Mouse (Mus musculus) CH12.LX (cell line): ENCODE data around the gene Ttc30a1. TPM values are rescaled to one million over a fixed set of nuclear protein-coding genes. Genes with fewer than 3 reads are reported as not detected.

Experiments
- DNase-seq: peaks from one replicate; pipeline ENCODE4 v3.0.0-alpha.2; 2013; ENCODE audit errors: extremely low read depth
- H3K27ac ChIP-seq: 2 replicates; pipeline ENCODE4 v1.5.1; 2012; ENCODE audit warnings: low read depth, mild to moderate bottlenecking, control low read depth, moderate library complexity; ENCODE audit not compliant: insufficient read depth
- H3K27me3 ChIP-seq: replicated peaks from 2 replicates; pipeline ENCODE3; 2012; ENCODE audit warnings: inconsistent platforms
- H3K36me3 ChIP-seq, 2 experiments: replicated peaks in 1 of 2; 2 replicates each; pipeline versions ENCODE3 to v1.6.1; 2012; ENCODE audit warnings: inconsistent platforms in 1 of 2, low read length in 1 of 2, mild to moderate bottlenecking in 1 of 2, mixed read lengths in 1 of 2, moderate library complexity in 1 of 2; ENCODE audit not compliant: control insufficient read depth in 1 of 2, insufficient read depth in 1 of 2
- H3K4me1 ChIP-seq, 2 experiments: 2 replicates each; pipeline ENCODE4 v1.6.1; 2012; ENCODE audit warnings: inconsistent platforms in 1 of 2, moderate library complexity in 1 of 2; ENCODE audit not compliant: insufficient read depth in 2 of 2, control insufficient read depth in 1 of 2
- H3K4me2 ChIP-seq: 2 replicates; pipeline ENCODE4 v1.6.1; 2012; ENCODE audit warnings: low read depth, mild to moderate bottlenecking, control low read depth; ENCODE audit not compliant: poor library complexity, insufficient read depth, severe bottlenecking
- H3K4me3 ChIP-seq, 3 experiments: fragments of 150-350 bp in 1 of 3; sonication (generic) in 1 of 3; replicated peaks in 1 of 3; 2 replicates each; pipeline versions ENCODE3 to v1.5.1; 2011 to 2012; ENCODE audit warnings: low read depth in 2 of 3, low read length in 2 of 3, mild to moderate bottlenecking in 2 of 3, moderate library complexity in 2 of 3, control low read depth in 1 of 3, improper control_type of control experiment in 1 of 3, inconsistent platforms in 1 of 3, mixed read lengths in 1 of 3; ENCODE audit not compliant: poor library complexity in 1 of 3
- H3K79me2 ChIP-seq: replicated peaks from 2 replicates; pipeline ENCODE4 v1.6.1; 2012; ENCODE audit warnings: mild to moderate bottlenecking, moderate library complexity; ENCODE audit not compliant: control insufficient read depth, poor library complexity, insufficient read depth, severe bottlenecking; ENCODE audit errors: extremely low read depth
- H3K9ac ChIP-seq: 2 replicates; pipeline ENCODE4 v1.6.1; 2012; ENCODE audit warnings: low read depth, mild to moderate bottlenecking, control low read depth, moderate library complexity; ENCODE audit not compliant: insufficient read depth
- H3K9me3 ChIP-seq: replicated peaks from 2 replicates; pipeline ENCODE3; 2012; ENCODE audit warnings: low read length, inconsistent platforms, mixed read lengths
- CHD2 ChIP-seq: IDR thresholded peaks from 2 replicates; pipeline ENCODE4 v1.6.1; 2011; ENCODE audit warnings: low read length, improper control_type of control experiment
- CTCF ChIP-seq, 2 experiments: IDR thresholded peaks in 1 of 2; conservative IDR thresholded peaks in 1 of 2; 2 replicates each; pipeline ENCODE4 v1.5.1; 2011 to 2012; ENCODE audit warnings: low read depth in 2 of 2, low read length in 2 of 2, improper control_type of control experiment in 1 of 2, inconsistent platforms in 1 of 2, mild to moderate bottlenecking in 1 of 2, moderate library complexity in 1 of 2
- E2F4 ChIP-seq: IDR thresholded peaks from 2 replicates; pipeline ENCODE4 v1.6.1; 2011; ENCODE audit warnings: low read depth, low read length, improper control_type of control experiment; ENCODE audit not compliant: insufficient replicate concordance
- ETS1 ChIP-seq: conservative IDR thresholded peaks from 2 replicates; pipeline ENCODE4 v1.6.1; 2012; ENCODE audit warnings: low read depth, mild to moderate bottlenecking, inconsistent platforms, low read length, improper control_type of control experiment, moderate library complexity
- GABPA ChIP-seq: IDR thresholded peaks from 2 replicates; pipeline ENCODE4 v1.6.1; 2012; ENCODE audit warnings: low read depth, low read length, improper control_type of control experiment, inconsistent platforms; ENCODE audit not compliant: insufficient replicate concordance
- HCFC1 ChIP-seq: IDR thresholded peaks from 2 replicates; pipeline ENCODE4 v1.6.1; 2012; ENCODE audit warnings: low read depth, mild to moderate bottlenecking, inconsistent platforms, low read length, improper control_type of control experiment
- IRF4 ChIP-seq: IDR thresholded peaks from 2 replicates; pipeline ENCODE4 v1.6.1; 2014; ENCODE audit warnings: low read depth, mild to moderate bottlenecking, inconsistent platforms, low read length, improper control_type of control experiment
- JUN ChIP-seq: IDR thresholded peaks from 2 replicates; pipeline ENCODE4 v1.6.1; 2011; ENCODE audit warnings: low read depth, mild to moderate bottlenecking, low read length, improper control_type of control experiment, moderate library complexity; ENCODE audit not compliant: insufficient read depth
- KAT2A ChIP-seq: IDR thresholded peaks from 2 replicates; pipeline ENCODE4 v1.6.1; 2012; ENCODE audit warnings: low read length, improper control_type of control experiment, inconsistent platforms; ENCODE audit not compliant: insufficient replicate concordance
- MAFK ChIP-seq: IDR thresholded peaks from 2 replicates; pipeline ENCODE4 v1.6.1; 2011; ENCODE audit warnings: low read length, improper control_type of control experiment; ENCODE audit not compliant: insufficient replicate concordance
- MAX ChIP-seq: IDR thresholded peaks from 2 replicates; pipeline ENCODE4 v1.6.1; 2011; ENCODE audit warnings: low read length, improper control_type of control experiment
- MAZ ChIP-seq: IDR thresholded peaks from 2 replicates; pipeline ENCODE4 v1.6.1; 2012; ENCODE audit warnings: low read depth, mild to moderate bottlenecking, inconsistent platforms, low read length, improper control_type of control experiment, moderate library complexity
- MEF2A ChIP-seq: IDR thresholded peaks from 2 replicates; pipeline ENCODE4 v1.6.1; 2014; ENCODE audit warnings: low read depth, mild to moderate bottlenecking, inconsistent platforms, low read length, improper control_type of control experiment, borderline replicate concordance
- NELFE ChIP-seq: IDR thresholded peaks from 2 replicates; pipeline ENCODE4 v1.6.1; 2011; ENCODE audit warnings: low read depth, low read length, improper control_type of control experiment
- NRF1 ChIP-seq: IDR thresholded peaks from 2 replicates; pipeline ENCODE4 v1.6.1; 2014; ENCODE audit warnings: low read depth, mild to moderate bottlenecking, inconsistent platforms, low read length, improper control_type of control experiment, moderate library complexity
- POLR2A ChIP-seq: IDR thresholded peaks from 2 replicates; pipeline ENCODE4 v1.6.1; 2011; ENCODE audit warnings: low read depth, mild to moderate bottlenecking, improper control_type of control experiment, low read length
- RAD21 ChIP-seq: IDR thresholded peaks from 2 replicates; pipeline ENCODE4 v1.6.1; 2011; ENCODE audit warnings: low read depth, mild to moderate bottlenecking, low read length, improper control_type of control experiment, moderate library complexity
- SIN3A ChIP-seq: IDR thresholded peaks from 2 replicates; pipeline ENCODE4 v1.6.1; 2012; ENCODE audit warnings: low read length, improper control_type of control experiment, inconsistent platforms
- SMC3 ChIP-seq: IDR thresholded peaks from 2 replicates; pipeline ENCODE4 v1.6.1; 2011; ENCODE audit warnings: low read depth, low read length, improper control_type of control experiment
- TBP ChIP-seq: conservative IDR thresholded peaks from 2 replicates; pipeline ENCODE4 v1.6.1; 2011; ENCODE audit warnings: low read depth, low read length, improper control_type of control experiment
- TCF12 ChIP-seq: IDR thresholded peaks from 2 replicates; pipeline ENCODE4 v1.6.1; 2014; ENCODE audit warnings: low read depth, mild to moderate bottlenecking, inconsistent platforms, low read length, improper control_type of control experiment
- ZKSCAN1 ChIP-seq: IDR thresholded peaks from 2 replicates; pipeline ENCODE4 v1.6.1; 2012; ENCODE audit warnings: low read depth, inconsistent platforms, low read length, improper control_type of control experiment, borderline replicate concordance
- ZNF384 ChIP-seq: IDR thresholded peaks from 2 replicates; pipeline ENCODE4 v1.6.1; 2012; ENCODE audit warnings: low read depth, low read length, improper control_type of control experiment, inconsistent platforms
- dilution Hi-C: fragments of 300-500 bp; cut with MboI; formaldehyde crosslinking; loops from 2 replicates; pipeline ENCODE4 v1.14.3; 2020; ENCODE audit warnings: low sequenced_read_pairs; ENCODE audit not compliant: extremely low pct_unique_long_range_greater_than_20kb, extremely low pct_ligation_motif_present
- in situ Hi-C: fragments of 300-500 bp; cut with MboI; formaldehyde crosslinking; loops from 3 replicates; pipeline ENCODE4 v1.14.3; 2019; ENCODE audit warnings: low sequenced_read_pairs, low pct_ligation_motif_present, low pct_unique_long_range_greater_than_20kb, mixed read lengths
- polyA plus RNA-seq: library from polyadenylated mRNA; unstranded; fragments of >175 nt; gene quantifications from 2 replicates; pipeline ENCODE4 v1.2.1, GENCODE M21; 2012; ENCODE audit warnings: low read depth; ENCODE audit not compliant: insufficient read length
- total RNA-seq, 2 experiments: library from RNA; depleted of rRNA; stranded (reverse); fragments of 300-350 nt in 1 of 2; fragments of >200 nt in 1 of 2; gene quantifications; 2 replicates each; pipeline ENCODE4 v1.2.3; 2012 to 2014

The Ttc30a1 gene
- total and polyA plus RNA-seq, 3 experiments: not detected

DNA sequence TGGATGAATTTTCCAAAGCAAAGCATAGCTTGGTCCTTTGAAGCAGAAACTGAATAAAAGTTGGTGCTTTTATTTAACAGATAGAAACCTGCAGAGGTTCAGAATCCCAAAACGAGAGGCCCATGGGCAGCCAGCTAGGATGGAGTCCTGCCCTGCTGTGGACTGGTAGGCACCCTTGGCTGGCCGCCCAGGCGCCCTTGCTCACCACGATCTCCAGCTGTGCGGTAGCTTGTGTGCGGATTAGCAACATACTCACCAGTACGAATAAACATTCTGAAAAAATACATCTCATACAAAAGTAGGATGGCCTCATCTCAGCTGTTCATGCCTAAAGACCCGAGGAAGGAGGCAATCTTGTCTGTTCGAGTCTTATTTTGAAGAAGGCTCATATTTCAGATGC, 6.0 kb upstream of the Ttc30a1 start:
- no peaks in the 10 kb centered on the region for H3K27me3 ChIP-seq
- no peaks in the 10 kb centered on the region for H3K79me2 ChIP-seq
- H3K4me2 ChIP-seq: peak overlapping the region; percentile 51
- DNase-seq: no peak
- in situ Hi-C loops: loop anchor here (10.0 kb wide), 1 partner anchor 117 kb away; no protein-coding TSS in a partner anchor
- no peak overlapping the region for H3K4me3 ChIP-seq
- no peak overlapping the region for H3K27ac ChIP-seq
- dilution Hi-C loops: no loop called here
- H3K9me3 ChIP-seq: peaks cover under 1% of the 10 kb centered on the region
- no peaks in the 10 kb centered on the region for H3K36me3 ChIP-seq
- no peak overlapping the region for H3K9ac ChIP-seq
- peaks cover 12 to 53% of the 10 kb centered on the region in 2 experiments for H3K4me1 ChIP-seq
- TF ChIP-seq MAX: no peak
- TF ChIP-seq JUN: no peak
- no peak for TF ChIP-seq GABPA
- TF ChIP-seq MAFK: no peak
- TF ChIP-seq SMC3: no peak
- TF ChIP-seq ETS1: no peak
- TF ChIP-seq MAZ: no peak
- TF ChIP-seq NELFE: no peak
- TF ChIP-seq ZKSCAN1: no peak
- TF ChIP-seq MEF2A: no peak
- no peak for TF ChIP-seq POLR2A
- TF ChIP-seq NRF1: no peak
- no peak for TF ChIP-seq ZNF384
- no peak for TF ChIP-seq CHD2
- TF ChIP-seq HCFC1: no peak
- no peak for TF ChIP-seq IRF4
- TF ChIP-seq SIN3A: no peak
- no peak for TF ChIP-seq TBP
- TF ChIP-seq TCF12: no peak
- no peak for TF ChIP-seq KAT2A

DNA sequence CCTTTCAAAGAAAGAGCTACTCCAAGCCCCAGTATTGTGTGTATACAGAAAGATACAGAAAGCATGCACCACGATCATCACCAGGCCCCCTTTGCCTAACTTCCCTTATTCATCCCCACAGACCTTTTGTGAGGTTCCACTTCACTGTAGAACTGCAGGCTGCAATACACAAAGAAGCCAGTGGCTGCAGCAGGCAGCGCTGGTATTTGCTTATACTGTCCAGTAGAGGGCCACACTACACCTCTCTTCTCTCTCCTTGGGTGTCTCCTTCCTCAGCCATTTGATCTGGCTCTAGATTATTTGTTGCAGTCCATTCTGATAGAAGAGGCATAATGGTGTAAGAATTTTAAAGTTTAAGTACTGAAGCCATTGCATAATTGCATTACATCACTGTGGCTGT, 3.4 kb upstream of the Ttc30a1 start:
- peaks cover 4% of the 10 kb centered on the region for H3K9me3 ChIP-seq
- peaks cover 3 to 36% of the 10 kb centered on the region in 2 experiments for H3K4me1 ChIP-seq
- H3K9ac ChIP-seq: no peak overlapping the region
- H3K79me2 ChIP-seq: no peaks in the 10 kb centered on the region
- in situ Hi-C loops (loop anchor here (10.0 kb wide), 1 partner anchor 120 kb away; no protein-coding TSS in a partner anchor), dilution Hi-C loops (no loop called here)
- H3K27me3 ChIP-seq: no peaks in the 10 kb centered on the region
- no peaks in the 10 kb centered on the region for H3K36me3 ChIP-seq
- no peak overlapping the region for H3K27ac ChIP-seq
- TF ChIP-seq E2F4: no peak
- TF ChIP-seq RAD21: peak; percentile 83
- TF ChIP-seq TCF12: no peak
- TF ChIP-seq HCFC1: no peak
- TF ChIP-seq KAT2A: no peak
- TF ChIP-seq NELFE: peak; percentile 62; the same call in 1 of the 2 replicates
- no peak for TF ChIP-seq ZNF384
- peak; percentile 80 for TF ChIP-seq SMC3
- TF ChIP-seq CTCF (conservative IDR thresholded peaks at IDR 0.05 in 1 of 2, IDR thresholded peaks at IDR 0.05 in 1 of 2; ENCODE audit: low read depth in 2 of 2, low read length in 2 of 2): peak; percentile 87 to 99
- no peak overlapping the region for H3K4me2 ChIP-seq
- peak; percentile 74 for DNase-seq
- H3K4me3 ChIP-seq: no peak overlapping the region
